Mouse (Mus musculus) limb, embryonic 10.5 days (tissue): ENCODE data around the gene Prpf8. TPM values are rescaled to one million over a fixed set of nuclear protein-coding genes. Genes with fewer than 3 reads are reported as not detected.
"Not testable (repeated sequence)": the region's sequence is repeated elsewhere in the genome, so short reads cannot be mapped to it uniquely, and the experiment has no call there.

Experiments
- DNase-seq: peaks from one replicate; pipeline ENCODE4 v3.0.0-alpha.2; 2017; ENCODE audit warnings: low spot score
- H3K27ac ChIP-seq: fragments of 300-500 bp; sonication (generic); 2 replicates; pipeline ENCODE4 v1.5.1; 2016; ENCODE audit warnings: mild to moderate bottlenecking
- H3K27me3 ChIP-seq: fragments of 300-500 bp; sonication (generic); 2 replicates; pipeline ENCODE4 v1.6.1; 2016; ENCODE audit warnings: low read depth, mild to moderate bottlenecking; ENCODE audit not compliant: poor library complexity, severe bottlenecking
- H3K36me3 ChIP-seq: fragments of 300-500 bp; sonication (generic); 2 replicates; pipeline ENCODE4 v1.6.1; 2016; ENCODE audit warnings: mild to moderate bottlenecking, moderate library complexity
- H3K4me1 ChIP-seq: fragments of 300-500 bp; sonication (generic); 2 replicates; pipeline ENCODE4 v1.6.1; 2016
- H3K4me3 ChIP-seq: fragments of 300-500 bp; sonication (generic); 2 replicates; pipeline ENCODE4 v1.5.1; 2016; ENCODE audit warnings: mild to moderate bottlenecking, moderate library complexity
- H3K9me3 ChIP-seq: fragments of 300-500 bp; sonication (generic); replicated peaks from 2 replicates; pipeline ENCODE4 v1.6.1; 2016; ENCODE audit warnings: mild to moderate bottlenecking
- WGBS: fragments of 180-500 bp; shearing (Covaris S2); methylation state at CpG from one replicate; pipeline ENCODE4 v1.1.7; 2016; 5-methylcytosine and 5-hydroxymethylcytosine counted together
- microRNA counts: library from miRNA; unstranded; fragments of <30 nt; microRNA quantifications from one replicate; lab custom pipeline; 2017
- microRNA-seq: library from miRNA; unstranded; fragments of <30 nt; microRNA quantifications from one replicate; pipeline ENCODE4, GENCODE M21; 2017
- polyA plus RNA-seq: library from polyadenylated mRNA; unstranded; fragments of >200 nt; fragmentation: Nextera tagmentation; extraction: Ambion mirVana; gene quantifications from 2 replicates; pipeline ENCODE4 v1.2.1, GENCODE M21; 2016

Gene Prpf8
- polyA plus RNA-seq, 1 experiment from 2014 or later, result 81.7 TPM

GRCm38 (mm10) chr11:75546057-75546456 lies 59.4 kb downstream of the Prpf8 start:
- WGBS, result 89% methylated on average over 4 of the region's 4 CpGs
- Histone ChIP-seq H3K4me1 (peaks cover 22% of the 10 kb centered on the region), H3K27ac (no peak overlapping the region), H3K4me3 (no peak overlapping the region), H3K9me3 (no peaks in the 10 kb centered on the region), H3K27me3 (no peaks in the 10 kb centered on the region), H3K36me3 (no peaks in the 10 kb centered on the region)
- DNase-seq, result no peak

- H3K27ac ChIP-seq, result peak overlapping the region; percentile 65
- 41% methylated on average over 5 of the region's 5 CpGs for WGBS
- peaks cover 41% of the 10 kb centered on the region for H3K4me1 ChIP-seq
- no peak for DNase-seq
- H3K4me3 ChIP-seq, result no peak overlapping the region
- H3K27me3 ChIP-seq, result no peaks in the 10 kb centered on the region
- no peaks in the 10 kb centered on the region for H3K36me3 ChIP-seq
- no peaks in the 10 kb centered on the region for H3K9me3 ChIP-seq
Observed at GRCm38 (mm10) chr11:75549658-75550111, 63.1 kb downstream of the Prpf8 start.

GRCm38 (mm10) chr11:75550200-75550946 lies 63.8 kb downstream of the Prpf8 start:
- peak overlapping the region; percentile 65 for H3K27ac ChIP-seq
- DNase-seq, result no peak
- H3K4me3 ChIP-seq, result no peak overlapping the region
- WGBS, result 84% methylated on average over 12 of the region's 12 CpGs
- no peaks in the 10 kb centered on the region for H3K9me3 ChIP-seq
- no peaks in the 10 kb centered on the region for H3K36me3 ChIP-seq
- H3K4me1 ChIP-seq, result peaks cover 41% of the 10 kb centered on the region
- no peaks in the 10 kb centered on the region for H3K27me3 ChIP-seq

- peak overlapping the region; percentile 73; the same call in 1 of the 2 replicates for H3K27ac ChIP-seq
- 87% methylated on average over 5 of the region's 5 CpGs for WGBS
- H3K4me3 ChIP-seq, result no peak overlapping the region
- H3K36me3 ChIP-seq, result no peaks in the 10 kb centered on the region
- H3K4me1 ChIP-seq, result peaks cover 41% of the 10 kb centered on the region
- no peaks in the 10 kb centered on the region for H3K27me3 ChIP-seq
- no peak for DNase-seq
- H3K9me3 ChIP-seq, result no peaks in the 10 kb centered on the region
Observed at GRCm38 (mm10) chr11:75551321-75551720, 64.7 kb downstream of the Prpf8 start.

- H3K27ac ChIP-seq, result peak overlapping the region; percentile 73
- WGBS, result 77% methylated on average over 9 of the region's 9 CpGs
- H3K4me3 ChIP-seq, result no peak overlapping the region
- no peak for DNase-seq
- no peaks in the 10 kb centered on the region for H3K36me3 ChIP-seq
- H3K4me1 ChIP-seq, result peaks cover 41% of the 10 kb centered on the region
- no peaks in the 10 kb centered on the region for H3K27me3 ChIP-seq
- no peaks in the 10 kb centered on the region for H3K9me3 ChIP-seq
Observed at GRCm38 (mm10) chr11:75551961-75552441, 65.4 kb downstream of the Prpf8 start.

- Histone ChIP-seq H3K9me3 (no peaks in the 10 kb centered on the region), H3K27ac (no peak overlapping the region), H3K4me3 (no peak overlapping the region), H3K4me1 (peaks cover 41% of the 10 kb centered on the region), H3K27me3 (no peaks in the 10 kb centered on the region), H3K36me3 (peaks cover 5% of the 10 kb centered on the region; the same call in 1 of the 2 replicates)
- WGBS, result 55% methylated on average over 7 of the region's 7 CpGs
- no peak for DNase-seq
Observed at GRCm38 (mm10) chr11:75552906-75553482, 66.4 kb downstream of the Prpf8 start.

- 96% methylated on average over 6 of the region's 6 CpGs for WGBS
- DNase-seq, H3K27ac ChIP-seq, H3K9me3 ChIP-seq, H3K27me3 ChIP-seq, H3K36me3 ChIP-seq, H3K4me3 ChIP-seq: not testable (repeated sequence)
- peaks cover 30% of the 10 kb centered on the region for H3K4me1 ChIP-seq
Observed at GRCm38 (mm10) chr11:75556006-75556405, 69.4 kb downstream of the Prpf8 start.

GRCm38 (mm10) chr11:75557142-75557541 lies 70.5 kb downstream of the Prpf8 start:
- no peak for DNase-seq
- H3K36me3 ChIP-seq, result peaks cover 7% of the 10 kb centered on the region; the same call in 1 of the 2 replicates
- 87% methylated on average over 6 of the region's 6 CpGs for WGBS
- H3K9me3 ChIP-seq, result no peaks in the 10 kb centered on the region
- peaks cover 21% of the 10 kb centered on the region for H3K4me1 ChIP-seq
- no peak overlapping the region for H3K27ac ChIP-seq
- H3K27me3 ChIP-seq, result no peaks in the 10 kb centered on the region
- no peak overlapping the region for H3K4me3 ChIP-seq

GRCm38 (mm10) chr11:75558101-75558500 lies 71.5 kb downstream of the Prpf8 start:
- no peak overlapping the region for H3K4me3 ChIP-seq
- WGBS, result 92% methylated on average over 1 of the region's 1 CpGs

More at GRCm38 (mm10) chr11:75558101-75558500, 71.5 kb downstream of the Prpf8 start:
- H3K4me1 ChIP-seq, result peaks cover 11% of the 10 kb centered on the region
- no peak overlapping the region for H3K27ac ChIP-seq
- H3K9me3 ChIP-seq, result no peaks in the 10 kb centered on the region
- peaks cover 12% of the 10 kb centered on the region; the same call in 1 of the 2 replicates for H3K36me3 ChIP-seq
- no peaks in the 10 kb centered on the region for H3K27me3 ChIP-seq
- DNase-seq, result no peak

MicroRNA genes within 50 kb of the gene (microRNA counts, 519-probe panel; counts per million panel counts)
- 4,922 counts per million, percentile 86 among the panel's probes with 10 or more counts for microRNA mmu-miR-22 (lab: Ali Mortazavi, UCI)

Small RNA genes lying within 50 kb of the gene (microRNA-seq; reads per million reads assigned to microRNA genes)
- gene Mir22 (1,210 reads per million, percentile 77 among the genes with 10 or more reads in this experiment), gene Mir3971 (not detected)

Other genes with a start within 250 kb of the Prpf8 start
- gene Rpa1, start 138.5 kb upstream of the Prpf8 start, polyA plus RNA-seq, result 178 and 185 TPM in 2 replicates
- 15.0 and 17.1 TPM in 2 replicates for gene Smyd4, start 138.4 kb upstream of the Prpf8 start, polyA plus RNA-seq
- 214 and 217 TPM in 2 replicates for gene Serpinf1, start 64.1 kb upstream of the Prpf8 start, polyA plus RNA-seq
- 0.36 TPM in 1 of 2 replicates, not detected in the other for gene Serpinf2, start 47.2 kb upstream of the Prpf8 start, polyA plus RNA-seq
- 5.6 and 6.6 TPM in 2 replicates for gene Wdr81, start 32.1 kb upstream of the Prpf8 start, polyA plus RNA-seq
- gene Tlcd2, start 25.1 kb upstream of the Prpf8 start, polyA plus RNA-seq, result 9.2 and 9.8 TPM in 2 replicates
- 0.25 and 0.46 TPM in 2 replicates for gene Rilp, start 23.3 kb downstream of the Prpf8 start, polyA plus RNA-seq
- 7.0 and 7.1 TPM in 2 replicates for gene Scarf1, start 26.7 kb downstream of the Prpf8 start, polyA plus RNA-seq
- gene Slc43a2, start 44.9 kb downstream of the Prpf8 start, polyA plus RNA-seq, result 3.4 and 4.9 TPM in 2 replicates
- 60.9 and 68.8 TPM in 2 replicates for gene Pitpna, start 101.3 kb downstream of the Prpf8 start, polyA plus RNA-seq
- 14.4 and 17.6 TPM in 2 replicates for gene Inpp5k, start 144.2 kb downstream of the Prpf8 start, polyA plus RNA-seq
- 19.7 and 20.2 TPM in 2 replicates for gene Myo1c, start 163.7 kb downstream of the Prpf8 start, polyA plus RNA-seq
- gene Crk, start 192.4 kb downstream of the Prpf8 start, polyA plus RNA-seq, result 105 and 123 TPM in 2 replicates
- gene Ywhae, start 246.1 kb downstream of the Prpf8 start, polyA plus RNA-seq, result 1,115 and 1,137 TPM in 2 replicates